Mouse (Mus musculus): ENCODE data around the gene Oxgr1.

The Oxgr1 gene

GRCm38 (mm10) chr14:119980698-119981235 is 61.5 kb downstream of the Oxgr1 start:
- no peak for DNase-seq (ENCODE audit: low read depth in 2 of 2, low spot score in 2 of 2)

All from CD8-positive naive resting alpha-beta T cell, adult 2 months (primary cell).